Mouse (Mus musculus): ENCODE measurements at regions not wholly inside any gene's neighbourhood (a gene's known extent, or its start where the extent isn't known, plus 50 kb on each side); places are given as distances from the start of the nearest gene placed in this dataset.

DNA sequence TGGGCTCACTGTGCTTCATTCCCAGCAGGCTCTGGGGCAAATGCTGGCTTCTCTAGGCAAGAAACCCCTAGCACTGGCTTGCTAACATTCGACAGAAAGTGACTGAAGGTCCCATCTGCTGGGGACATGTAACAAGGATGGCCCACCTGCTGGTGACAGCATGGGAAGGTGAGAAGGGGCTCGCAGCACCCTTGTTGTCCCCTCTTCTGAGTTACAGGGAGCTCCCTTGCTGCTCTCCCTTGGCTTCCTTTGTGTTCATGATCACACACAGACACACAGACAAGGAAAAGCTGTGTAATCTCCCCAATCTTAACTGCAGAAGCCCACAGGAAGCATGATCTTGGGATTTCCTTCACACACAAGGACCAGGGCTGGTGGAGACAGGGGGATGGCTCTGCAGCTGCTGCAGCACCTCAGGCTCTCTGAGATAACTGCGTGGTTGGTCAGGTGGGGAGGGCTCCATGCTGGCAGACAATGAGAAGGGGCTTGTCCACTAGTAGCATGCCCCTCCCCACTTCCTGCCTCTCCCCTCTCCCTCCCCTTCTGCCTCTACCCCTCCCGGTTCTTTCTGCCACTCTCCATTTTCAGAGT lies 95.3 kb upstream of the Trpm1 start:
- TF ChIP-seq CTCF (IDR thresholded peaks at IDR 0.05; ENCODE audit: borderline replicate concordance, insufficient read depth, low read depth, low read length): no peak
- TF ChIP-seq POLR2A (IDR thresholded peaks at IDR 0.05; ENCODE audit: borderline replicate concordance, insufficient read depth, low read length): no peak

Data from cerebellum, adult 2 months (tissue).